Mouse (Mus musculus): Measurements from ENCODE around the gene Sema7a. TPM values are rescaled to one million over a fixed set of nuclear protein-coding genes. Genes with fewer than 3 reads are reported as not detected.

The Sema7a gene
- polyA plus RNA-seq, 1 experiment, result 1.7 TPM

- no peak overlapping the region for H3K4me3 ChIP-seq (ENCODE audit: low read depth, low read length)
- no peaks in the 10 kb centered on the region; the same call in 1 of the 2 replicates for H3K27me3 ChIP-seq (ENCODE audit: control insufficient read depth, insufficient read depth, low read length, poor library complexity, severe bottlenecking)
- H3K36me3 ChIP-seq (ENCODE audit: control insufficient read depth, insufficient read depth, low read length, poor library complexity, severe bottlenecking), result no peaks in the 10 kb centered on the region
- H3K27ac ChIP-seq (ENCODE audit: insufficient read depth, low read length), result no peak overlapping the region
- no peak overlapping the region for H3K9ac ChIP-seq (ENCODE audit: low read depth, poor library complexity, severe bottlenecking)
- H3K4me1 ChIP-seq (ENCODE audit: control insufficient read depth, insufficient read depth, low read length), result no peaks in the 10 kb centered on the region
- TF ChIP-seq CTCF (IDR thresholded peaks at IDR 0.05; ENCODE audit: low read depth, low read length) (no peak), POLR2A (IDR thresholded peaks at IDR 0.05; ENCODE audit: insufficient read depth, low read length) (no peak), EP300 (IDR thresholded peaks at IDR 0.05; ENCODE audit: insufficient read depth, low read depth, low read length) (no peak)
- no peaks in the 10 kb centered on the region for H3K9me3 ChIP-seq (replicated peaks; ENCODE audit: control insufficient read depth, insufficient read depth, low read length, poor library complexity, severe bottlenecking)
These were observed 33.0 kb downstream of the Sema7a start for GRCm38 (mm10) chr9:57972776-57973439.

GRCm38 (mm10) chr9:57973440-57974066 is 33.6 kb downstream of the Sema7a start:
- TF ChIP-seq CTCF (IDR thresholded peaks at IDR 0.05; ENCODE audit: low read depth, low read length) (no peak), EP300 (IDR thresholded peaks at IDR 0.05; ENCODE audit: insufficient read depth, low read depth, low read length) (no peak), POLR2A (IDR thresholded peaks at IDR 0.05; ENCODE audit: insufficient read depth, low read length) (no peak)
- Histone ChIP-seq H3K36me3 (ENCODE audit: control insufficient read depth, insufficient read depth, low read length, poor library complexity, severe bottlenecking) (no peaks in the 10 kb centered on the region), H3K27ac (ENCODE audit: insufficient read depth, low read length) (no peak overlapping the region), H3K9ac (ENCODE audit: low read depth, poor library complexity, severe bottlenecking) (no peak overlapping the region), H3K9me3 (replicated peaks; ENCODE audit: control insufficient read depth, insufficient read depth, low read length, poor library complexity, severe bottlenecking) (no peaks in the 10 kb centered on the region), H3K4me1 (ENCODE audit: control insufficient read depth, insufficient read depth, low read length) (no peaks in the 10 kb centered on the region), H3K4me3 (ENCODE audit: low read depth, low read length) (no peak overlapping the region), H3K27me3 (ENCODE audit: control insufficient read depth, insufficient read depth, low read length, poor library complexity, severe bottlenecking) (no peaks in the 10 kb centered on the region; the same call in 1 of the 2 replicates)

- no peak for TF ChIP-seq EP300 (IDR thresholded peaks at IDR 0.05; ENCODE audit: insufficient read depth, low read depth, low read length)
- no peak for TF ChIP-seq POLR2A (IDR thresholded peaks at IDR 0.05; ENCODE audit: insufficient read depth, low read length)
- TF ChIP-seq CTCF (IDR thresholded peaks at IDR 0.05; ENCODE audit: low read depth, low read length), result no peak
- H3K4me3 ChIP-seq (ENCODE audit: low read depth, low read length), result no peak overlapping the region
- no peak overlapping the region for H3K9ac ChIP-seq (ENCODE audit: low read depth, poor library complexity, severe bottlenecking)
- H3K27ac ChIP-seq (ENCODE audit: insufficient read depth, low read length), result no peak overlapping the region
- no peaks in the 10 kb centered on the region for H3K9me3 ChIP-seq (replicated peaks; ENCODE audit: control insufficient read depth, insufficient read depth, low read length, poor library complexity, severe bottlenecking)
- no peaks in the 10 kb centered on the region for H3K4me1 ChIP-seq (ENCODE audit: control insufficient read depth, insufficient read depth, low read length)
- H3K36me3 ChIP-seq (ENCODE audit: control insufficient read depth, insufficient read depth, low read length, poor library complexity, severe bottlenecking), result no peaks in the 10 kb centered on the region
- no peaks in the 10 kb centered on the region; the same call in 1 of the 2 replicates for H3K27me3 ChIP-seq (ENCODE audit: control insufficient read depth, insufficient read depth, low read length, poor library complexity, severe bottlenecking)
These were observed 34.3 kb downstream of the Sema7a start for GRCm38 (mm10) chr9:57974221-57974620.

GRCm38 (mm10) chr9:57975200-57975821 is 35.4 kb downstream of the Sema7a start:
- H3K9ac ChIP-seq (ENCODE audit: low read depth, poor library complexity, severe bottlenecking), result no peak overlapping the region

GRCm38 (mm10) chr9:57978025-57978424 is 38.1 kb downstream of the Sema7a start:
- Histone ChIP-seq H3K27ac (ENCODE audit: insufficient read depth, low read length) (no peak overlapping the region), H3K9me3 (replicated peaks; ENCODE audit: control insufficient read depth, insufficient read depth, low read length, poor library complexity, severe bottlenecking) (no peaks in the 10 kb centered on the region), H3K36me3 (ENCODE audit: control insufficient read depth, insufficient read depth, low read length, poor library complexity, severe bottlenecking) (no peaks in the 10 kb centered on the region), H3K9ac (ENCODE audit: low read depth, poor library complexity, severe bottlenecking) (no peak overlapping the region), H3K4me3 (ENCODE audit: low read depth, low read length) (no peak overlapping the region), H3K4me1 (ENCODE audit: control insufficient read depth, insufficient read depth, low read length) (no peaks in the 10 kb centered on the region), H3K27me3 (ENCODE audit: control insufficient read depth, insufficient read depth, low read length, poor library complexity, severe bottlenecking) (no peaks in the 10 kb centered on the region)
- TF ChIP-seq CTCF (IDR thresholded peaks at IDR 0.05; ENCODE audit: low read depth, low read length) (no peak), POLR2A (IDR thresholded peaks at IDR 0.05; ENCODE audit: insufficient read depth, low read length) (no peak), EP300 (IDR thresholded peaks at IDR 0.05; ENCODE audit: insufficient read depth, low read depth, low read length) (no peak)

More at GRCm38 (mm10) chr9:57975200-57975821, 35.4 kb downstream of the Sema7a start:
- Histone ChIP-seq H3K4me3 (ENCODE audit: low read depth, low read length) (no peak overlapping the region), H3K27ac (ENCODE audit: insufficient read depth, low read length) (no peak overlapping the region), H3K36me3 (ENCODE audit: control insufficient read depth, insufficient read depth, low read length, poor library complexity, severe bottlenecking) (no peaks in the 10 kb centered on the region), H3K9me3 (replicated peaks; ENCODE audit: control insufficient read depth, insufficient read depth, low read length, poor library complexity, severe bottlenecking) (no peaks in the 10 kb centered on the region), H3K27me3 (ENCODE audit: control insufficient read depth, insufficient read depth, low read length, poor library complexity, severe bottlenecking) (no peaks in the 10 kb centered on the region; the same call in 1 of the 2 replicates), H3K4me1 (ENCODE audit: control insufficient read depth, insufficient read depth, low read length) (no peaks in the 10 kb centered on the region)
- TF ChIP-seq POLR2A (IDR thresholded peaks at IDR 0.05; ENCODE audit: insufficient read depth, low read length) (no peak), EP300 (IDR thresholded peaks at IDR 0.05; ENCODE audit: insufficient read depth, low read depth, low read length) (no peak), CTCF (IDR thresholded peaks at IDR 0.05; ENCODE audit: low read depth, low read length) (no peak)
